Mouse (Mus musculus): ENCODE measurements around the gene Glipr2.

Gene Glipr2

GRCm38 (mm10) chr4:43970393-43971330 lies 13.5 kb downstream of the Glipr2 start:
- no peak for DNase-seq (ENCODE audit: inconsistent ontology term)

GRCm38 (mm10) chr4:43971541-43972136 lies 14.4 kb downstream of the Glipr2 start:
- DNase-seq (ENCODE audit: inconsistent ontology term) = no peak

- DNase-seq (ENCODE audit: inconsistent ontology term) = peak; percentile 95
Observed at GRCm38 (mm10) chr4:43972137-43972591, 15.0 kb downstream of the Glipr2 start.

GRCm38 (mm10) chr4:43973526-43973981 lies 16.4 kb downstream of the Glipr2 start:
- peak; percentile 61 for DNase-seq (ENCODE audit: inconsistent ontology term)

GRCm38 (mm10) chr4:43974914-43975616 lies 17.9 kb downstream of the Glipr2 start:
- no peak for DNase-seq (ENCODE audit: inconsistent ontology term)

- DNase-seq (ENCODE audit: inconsistent ontology term) = no peak
Observed at GRCm38 (mm10) chr4:43976223-43976740, 19.1 kb downstream of the Glipr2 start.

GRCm38 (mm10) chr4:43978521-43979443 lies 21.6 kb downstream of the Glipr2 start:
- DNase-seq (ENCODE audit: inconsistent ontology term) = peak; percentile 61

- DNase-seq (ENCODE audit: inconsistent ontology term) = peak; percentile 67
Observed at GRCm38 (mm10) chr4:43979746-43980145, 22.5 kb downstream of the Glipr2 start.

GRCm38 (mm10) chr4:43980236-43980635 lies 23.0 kb downstream of the Glipr2 start:
- no peak for DNase-seq (ENCODE audit: inconsistent ontology term)

GRCm38 (mm10) chr4:43980846-43981245 lies 23.6 kb downstream of the Glipr2 start:
- DNase-seq (ENCODE audit: inconsistent ontology term) = no peak

- no peak for DNase-seq (ENCODE audit: inconsistent ontology term)
Observed at GRCm38 (mm10) chr4:43981251-43981650, 24.1 kb downstream of the Glipr2 start.

GRCm38 (mm10) chr4:43982053-43982732 lies 25.0 kb downstream of the Glipr2 start:
- peak; percentile 94 for DNase-seq (ENCODE audit: inconsistent ontology term)

- no peak for DNase-seq (ENCODE audit: inconsistent ontology term)
Observed at GRCm38 (mm10) chr4:43983181-43983580, 26.0 kb downstream of the Glipr2 start, which contains the start of gene Ccin. Gene Ccin, plus strand, starts transcription at chr4:43983483.

GRCm38 (mm10) chr4:43983756-43984155 lies 26.6 kb downstream of the Glipr2 start:
- DNase-seq (ENCODE audit: inconsistent ontology term) = no peak

GRCm38 (mm10) chr4:43984326-43984725 lies 27.1 kb downstream of the Glipr2 start:
- DNase-seq (ENCODE audit: inconsistent ontology term) = no peak

- no peak for DNase-seq (ENCODE audit: inconsistent ontology term)
Observed at GRCm38 (mm10) chr4:43988976-43989375, 31.8 kb downstream of the Glipr2 start.

GRCm38 (mm10) chr4:43993072-43993471 lies 35.9 kb downstream of the Glipr2 start:
- DNase-seq (ENCODE audit: inconsistent ontology term) = no peak

GRCm38 (mm10) chr4:43994342-43994741 lies 37.1 kb downstream of the Glipr2 start:
- no peak for DNase-seq (ENCODE audit: inconsistent ontology term)

- DNase-seq (ENCODE audit: inconsistent ontology term) = no peak
Observed at GRCm38 (mm10) chr4:44003622-44004021, 46.4 kb downstream of the Glipr2 start.

GRCm38 (mm10) chr4:44004126-44004525 lies 46.9 kb downstream of the Glipr2 start, which contains the start of gene Clta:
Gene Clta, plus strand, starts transcription at chr4:44004452.
- no peak for DNase-seq (ENCODE audit: inconsistent ontology term)
